Mouse (Mus musculus) forebrain, embryonic 14.5 days (tissue): ENCODE measurements around the gene Pigk. TPM values are rescaled to one million over a fixed set of nuclear protein-coding genes. Genes with fewer than 3 reads are reported as not detected.

Experiments
- ATAC-seq: fragments of 200-750 bp; cut with Nextera tagmentation; 2 replicates; pipeline ENCODE4 v1.8.0; 2017; ENCODE audit warnings: mild to moderate bottlenecking, moderate library complexity
- DNase-seq: peaks from one replicate; pipeline ENCODE4 v3.0.0-alpha.2; 2015; ENCODE audit warnings: low spot score
- H3K27ac ChIP-seq: fragments of 300-500 bp; sonication (generic); 2 replicates; pipeline ENCODE4 v1.5.1; 2014; ENCODE audit warnings: low read depth, mild to moderate bottlenecking, control low read depth, low read length, moderate library complexity
- H3K27me3 ChIP-seq: fragments of 300-500 bp; sonication (generic); replicated peaks from 2 replicates; pipeline ENCODE4 v1.6.1; 2014; ENCODE audit warnings: low read length, control low read depth, mixed read lengths; ENCODE audit not compliant: control insufficient read depth, insufficient read depth
- H3K36me3 ChIP-seq: fragments of 300-500 bp; sonication (generic); 2 replicates; pipeline ENCODE4 v1.6.1; 2014; ENCODE audit warnings: low read length, control low read depth; ENCODE audit not compliant: control insufficient read depth, insufficient read depth
- H3K4me1 ChIP-seq: fragments of 300-500 bp; sonication (generic); 2 replicates; pipeline ENCODE4 v1.6.1; 2014; ENCODE audit warnings: antibody characterized with exemption, low read length, control low read depth; ENCODE audit not compliant: control insufficient read depth, insufficient read depth
- H3K4me2 ChIP-seq: fragments of 300-500 bp; sonication (generic); 2 replicates; pipeline ENCODE4 v1.6.1; 2014; ENCODE audit warnings: mild to moderate bottlenecking, control low read depth, low read length
- H3K4me3 ChIP-seq: fragments of 300-500 bp; sonication (generic); 2 replicates; pipeline ENCODE4 v1.5.1; 2014; ENCODE audit warnings: low read depth, low read length, control low read depth
- H3K9ac ChIP-seq: fragments of 300-500 bp; sonication (generic); 2 replicates; pipeline ENCODE4 v1.6.1; 2014; ENCODE audit warnings: mild to moderate bottlenecking, low read length, control low read depth, moderate library complexity
- H3K9me3 ChIP-seq: fragments of 300-500 bp; sonication (generic); replicated peaks from 2 replicates; pipeline ENCODE4 v1.6.1; 2016; ENCODE audit warnings: low read length, control low read depth, mixed read lengths; ENCODE audit not compliant: control insufficient read depth
- WGBS: fragments of 180-500 bp; shearing (Covaris S2); extraction: QIAGEN DNeasy Blood & Tissue Kit; methylation state at CpG from one replicate; pipeline ENCODE4 v1.1.7; 2014; 5-methylcytosine and 5-hydroxymethylcytosine counted together
- polyA plus RNA-seq: library from polyadenylated mRNA; unstranded; fragments of >200 nt; fragmentation: Nextera tagmentation; extraction: Ambion mirVana; gene quantifications from 2 replicates; pipeline ENCODE4 v1.2.1, GENCODE M21; 2014

Pigk gene
- polyA plus RNA-seq, 1 experiment from 2014 or later, result 34.0 TPM

- H3K27me3 ChIP-seq, result no peaks in the 10 kb centered on the region
- no peak overlapping the region for H3K9ac ChIP-seq
- no peaks in the 10 kb centered on the region for H3K9me3 ChIP-seq
- H3K4me2 ChIP-seq, result no peak overlapping the region
- H3K27ac ChIP-seq, result no peak overlapping the region
- no peaks in the 10 kb centered on the region for H3K36me3 ChIP-seq
- no peak overlapping the region for H3K4me3 ChIP-seq
- WGBS, result 91% methylated on average over 9 of the region's 9 CpGs
- ATAC-seq, result no peak
- no peak for DNase-seq
- no peaks in the 10 kb centered on the region for H3K4me1 ChIP-seq
These were observed 118.1 kb downstream of the Pigk start for GRCm38 (mm10) chr3:152831974-152832373.

- Histone ChIP-seq H3K4me1 (no peaks in the 10 kb centered on the region), H3K27ac (no peak overlapping the region), H3K9ac (no peak overlapping the region), H3K4me3 (no peak overlapping the region), H3K36me3 (no peaks in the 10 kb centered on the region), H3K27me3 (no peaks in the 10 kb centered on the region), H3K4me2 (no peak overlapping the region), H3K9me3 (no peaks in the 10 kb centered on the region)
- ATAC-seq (no peak), DNase-seq (no peak)
- WGBS, result 91% methylated on average over 4 of the region's 4 CpGs
These were observed 118.5 kb downstream of the Pigk start for GRCm38 (mm10) chr3:152832436-152832835.

- Histone ChIP-seq H3K4me1 (no peaks in the 10 kb centered on the region), H3K4me3 (no peak overlapping the region), H3K9me3 (no peaks in the 10 kb centered on the region), H3K9ac (no peak overlapping the region), H3K27me3 (no peaks in the 10 kb centered on the region), H3K27ac (no peak overlapping the region), H3K36me3 (no peaks in the 10 kb centered on the region), H3K4me2 (no peak overlapping the region)
- WGBS, result 67% methylated on average over 2 of the region's 2 CpGs
- DNase-seq (no peak), ATAC-seq (no peak)
These were observed 123.5 kb downstream of the Pigk start for GRCm38 (mm10) chr3:152837407-152837806.

- Histone ChIP-seq H3K4me3 (no peak overlapping the region), H3K4me2 (no peak overlapping the region), H3K9ac (no peak overlapping the region), H3K9me3 (no peaks in the 10 kb centered on the region), H3K36me3 (no peaks in the 10 kb centered on the region), H3K27me3 (no peaks in the 10 kb centered on the region), H3K4me1 (no peaks in the 10 kb centered on the region), H3K27ac (no peak overlapping the region)
- ATAC-seq (no peak), DNase-seq (peak; percentile 17)
- 67% methylated on average over 1 of the region's 1 CpGs for WGBS
These were observed 124.0 kb downstream of the Pigk start for GRCm38 (mm10) chr3:152837938-152838337.

GRCm38 (mm10) chr3:152841264-152841663 is 127.4 kb downstream of the Pigk start:
- H3K9ac ChIP-seq, result no peak overlapping the region

GRCm38 (mm10) chr3:152842648-152843047 is 128.7 kb downstream of the Pigk start:
- no peak overlapping the region for H3K9ac ChIP-seq
- no peaks in the 10 kb centered on the region for H3K36me3 ChIP-seq
- H3K4me3 ChIP-seq, result no peak overlapping the region
- H3K27me3 ChIP-seq, result no peaks in the 10 kb centered on the region
- whole genome bisulfite sequencing, result 46% methylated on average over 3 of the region's 3 CpGs
- no peak overlapping the region for H3K4me2 ChIP-seq
- no peak for ATAC-seq
- DNase-seq, result peak; percentile 22
- no peaks in the 10 kb centered on the region for H3K9me3 ChIP-seq
- H3K27ac ChIP-seq, result no peak overlapping the region
- no peaks in the 10 kb centered on the region for H3K4me1 ChIP-seq

More at GRCm38 (mm10) chr3:152841264-152841663, 127.4 kb downstream of the Pigk start:
- Histone ChIP-seq H3K4me1 (no peaks in the 10 kb centered on the region), H3K9me3 (no peaks in the 10 kb centered on the region), H3K27ac (no peak overlapping the region), H3K36me3 (no peaks in the 10 kb centered on the region), H3K4me2 (no peak overlapping the region), H3K4me3 (no peak overlapping the region), H3K27me3 (no peaks in the 10 kb centered on the region)
- DNase-seq (no peak), ATAC-seq (no peak)
- WGBS, result 87% methylated on average over 6 of the region's 6 CpGs

- Histone ChIP-seq H3K27me3 (no peaks in the 10 kb centered on the region), H3K4me2 (no peak overlapping the region), H3K9ac (no peak overlapping the region), H3K27ac (no peak overlapping the region), H3K4me3 (no peak overlapping the region), H3K9me3 (no peaks in the 10 kb centered on the region), H3K4me1 (no peaks in the 10 kb centered on the region), H3K36me3 (no peaks in the 10 kb centered on the region)
- ATAC-seq (no peak), DNase-seq (no peak)
These were observed 130.0 kb downstream of the Pigk start for GRCm38 (mm10) chr3:152843925-152844324.

- H3K4me3 ChIP-seq, result no peak overlapping the region
- no peak for ATAC-seq
- no peaks in the 10 kb centered on the region for H3K36me3 ChIP-seq
- no peak overlapping the region for H3K9ac ChIP-seq
- H3K4me1 ChIP-seq, result 0 out of 2 replicates have a peak, but pooled peaks cover 6% of the 10 kb centered on the region
- no peaks in the 10 kb centered on the region for H3K9me3 ChIP-seq
- no peaks in the 10 kb centered on the region for H3K27me3 ChIP-seq
- no peak overlapping the region for H3K4me2 ChIP-seq
- DNase-seq, result no peak
- H3K27ac ChIP-seq, result no peak overlapping the region
- 68% methylated on average over 12 of the region's 12 CpGs for WGBS
These were observed 141.2 kb downstream of the Pigk start for GRCm38 (mm10) chr3:152855006-152855614.

- Histone ChIP-seq H3K4me1 (0 out of 2 replicates have a peak, but pooled peaks cover 6% of the 10 kb centered on the region), H3K4me3 (no peak overlapping the region), H3K9me3 (no peaks in the 10 kb centered on the region), H3K9ac (no peak overlapping the region), H3K4me2 (no peak overlapping the region), H3K27me3 (no peaks in the 10 kb centered on the region), H3K36me3 (no peaks in the 10 kb centered on the region), H3K27ac (no peak overlapping the region)
- ATAC-seq (no peak; the same call in 1 of the 2 replicates), DNase-seq (no peak)
- WGBS, result 63% methylated on average over 10 of the region's 10 CpGs
These were observed 142.2 kb downstream of the Pigk start for GRCm38 (mm10) chr3:152856095-152856494.
